Mouse (Mus musculus): ENCODE data around the gene Muc5ac.
A peak's percentile ranks its signal among the peaks of the same experiment; 100 is the strongest.
"Not testable (repeated sequence)": the region's sequence is repeated elsewhere in the genome, so short reads cannot be mapped to it uniquely, and the experiment has no call there.

Gene Muc5ac

GRCm38 (mm10) chr7:141788677-141789452 is at the start of gene Muc5ac:
Muc5ac (plus strand) TSS chr7:141788972.
- DNase-seq (ENCODE audit: low spot score in 2 of 2) = no peak

DNA sequence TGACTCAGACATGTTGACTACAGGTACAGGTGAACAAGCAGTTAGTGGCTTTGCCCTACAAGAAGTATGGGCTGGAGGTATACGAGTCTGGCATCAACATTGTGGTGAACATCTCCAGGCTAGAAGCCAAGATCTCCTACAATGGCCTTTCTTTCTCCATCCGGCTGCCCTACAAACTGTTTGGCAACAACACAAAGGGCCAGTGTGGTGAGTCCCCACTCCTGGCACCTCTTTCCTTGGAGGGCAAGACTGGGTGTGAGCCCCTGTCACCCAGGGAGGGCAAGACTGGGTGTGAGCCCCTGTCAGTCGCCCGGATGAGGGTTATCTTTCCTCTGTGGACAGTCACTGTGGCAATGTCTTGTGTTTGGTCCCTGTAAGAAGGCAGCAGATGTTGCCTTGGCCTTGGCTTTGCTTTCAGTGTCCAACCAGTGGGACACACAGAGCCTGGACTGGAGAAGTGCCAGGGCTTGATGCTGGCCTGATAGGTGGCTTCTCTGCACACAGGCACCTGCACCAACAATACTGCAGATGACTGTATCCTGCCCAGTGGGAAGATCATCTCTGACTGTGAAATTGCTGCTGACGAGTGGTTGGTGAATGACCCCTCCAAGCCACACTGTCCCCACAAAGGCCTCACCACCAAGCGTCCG is 41.2 kb upstream of the Muc5ac start:
- no peak for DNase-seq (ENCODE audit: low spot score in 2 of 2)

- no peak for DNase-seq (ENCODE audit: low spot score in 2 of 2)
Observed at GRCm38 (mm10) chr7:141752513-141752912, 36.3 kb upstream of the Muc5ac start.

- peak; percentile 49 to 86 for DNase-seq (ENCODE audit: low spot score in 2 of 2)
Observed at GRCm38 (mm10) chr7:141755831-141756230, 32.9 kb upstream of the Muc5ac start.

GRCm38 (mm10) chr7:141758291-141758690 is 30.5 kb upstream of the Muc5ac start:
- DNase-seq (ENCODE audit: low spot score in 2 of 2) = no peak

DNA sequence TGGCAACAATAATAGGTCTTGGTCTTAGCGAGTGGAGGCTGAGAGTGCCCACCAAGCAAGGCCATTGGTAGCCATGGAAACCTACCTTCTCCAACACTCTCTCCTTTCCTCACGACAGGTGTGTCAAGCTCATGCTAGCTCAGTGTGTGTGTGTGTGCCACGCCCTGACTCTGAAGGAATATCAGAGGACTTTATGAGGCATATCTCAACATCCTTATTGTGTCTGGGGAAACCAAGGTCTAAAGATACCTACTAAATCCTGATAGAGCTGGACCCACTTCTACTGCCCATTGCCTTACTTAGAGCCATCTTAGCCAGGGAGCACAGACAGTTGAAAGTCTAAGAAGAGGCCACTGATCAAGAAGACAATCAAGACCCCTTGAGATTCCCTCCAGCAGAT is 18.3 kb upstream of the Muc5ac start:
- no peak for DNase-seq (ENCODE audit: low spot score in 2 of 2)

DNA sequence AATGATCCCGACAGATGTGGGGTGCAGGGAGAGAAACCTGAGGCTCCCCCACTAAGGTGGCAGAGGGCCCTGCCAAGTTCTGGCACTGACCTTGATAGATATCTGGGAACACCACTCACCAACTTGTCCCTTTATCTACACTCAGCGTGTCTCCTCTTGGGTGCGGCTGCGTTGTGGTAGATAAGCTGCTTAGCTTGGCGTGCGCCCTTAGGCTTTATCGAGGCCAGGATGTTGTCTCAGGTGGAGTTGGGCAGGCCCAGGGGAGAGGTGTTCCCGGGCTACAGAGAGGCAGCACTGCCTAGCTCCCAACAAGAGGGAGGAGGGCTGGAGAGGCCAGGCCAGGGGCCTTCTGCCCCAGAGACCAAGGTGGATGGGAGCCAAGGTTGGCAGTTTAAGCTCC is 17.8 kb upstream of the Muc5ac start:
- no peak for DNase-seq (ENCODE audit: low spot score in 2 of 2)

GRCm38 (mm10) chr7:141772058-141772557 is 16.7 kb upstream of the Muc5ac start:
- DNase-seq (ENCODE audit: low spot score in 2 of 2) = no peak

DNA sequence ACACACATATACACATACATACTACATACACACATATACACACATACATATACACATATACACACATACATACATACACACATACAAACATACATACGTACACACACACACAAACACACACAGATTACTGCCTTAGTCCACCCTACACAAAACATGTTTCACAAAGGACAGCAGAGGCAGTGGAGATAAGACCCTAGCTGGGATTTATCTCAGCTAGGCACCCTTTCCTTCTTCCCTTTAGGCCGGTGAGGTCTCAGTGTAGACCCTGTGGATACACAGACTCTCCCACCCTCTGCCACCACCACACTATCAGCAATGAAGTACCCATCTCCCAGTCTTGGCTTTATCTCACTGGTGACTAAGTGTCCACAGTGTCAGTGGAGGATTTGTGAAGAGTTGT is 13.9 kb upstream of the Muc5ac start:
- DNase-seq (ENCODE audit: low spot score in 2 of 2) = no peak

DNA sequence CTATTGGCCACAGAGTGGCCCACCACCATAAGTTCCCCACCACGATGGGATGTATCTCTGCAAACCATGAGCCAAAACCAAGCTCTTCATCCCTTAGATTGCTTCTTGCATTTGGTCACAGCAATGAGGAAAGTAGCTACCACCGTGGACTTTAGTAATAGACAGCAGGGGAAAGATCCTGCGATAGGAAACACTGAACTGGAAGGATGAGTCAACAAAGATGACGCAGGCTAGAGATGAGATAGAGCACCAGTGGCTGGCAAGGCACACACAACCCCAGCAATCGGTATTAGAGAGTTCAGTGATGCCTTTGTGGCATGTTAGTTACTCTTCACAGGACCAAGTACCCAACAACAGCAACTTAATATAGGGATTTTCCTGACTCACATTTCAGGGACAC is 12.6 kb upstream of the Muc5ac start:
- no peak for DNase-seq (ENCODE audit: low spot score in 2 of 2)

DNA sequence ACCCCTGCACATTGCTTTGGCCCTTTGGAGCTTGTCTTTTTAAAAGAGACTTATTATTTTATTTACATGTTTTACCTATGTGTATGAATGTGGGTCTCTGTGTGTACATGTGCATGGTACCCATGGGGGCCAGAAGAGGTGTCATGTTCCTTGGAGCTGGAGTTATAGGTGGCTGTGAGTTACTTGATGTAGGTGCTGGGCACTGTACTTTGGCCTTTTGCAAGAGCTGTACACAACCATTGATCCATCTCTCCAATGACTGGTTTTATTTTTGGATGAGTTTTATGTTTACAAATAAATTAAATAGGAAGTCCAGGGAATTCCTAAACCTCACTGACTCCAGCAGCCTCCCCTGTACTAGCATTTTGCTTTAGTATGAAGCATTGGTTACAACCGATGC is 5.5 kb downstream of the Muc5ac start:
- DNase-seq (ENCODE audit: low spot score in 2 of 2) = no peak

DNA sequence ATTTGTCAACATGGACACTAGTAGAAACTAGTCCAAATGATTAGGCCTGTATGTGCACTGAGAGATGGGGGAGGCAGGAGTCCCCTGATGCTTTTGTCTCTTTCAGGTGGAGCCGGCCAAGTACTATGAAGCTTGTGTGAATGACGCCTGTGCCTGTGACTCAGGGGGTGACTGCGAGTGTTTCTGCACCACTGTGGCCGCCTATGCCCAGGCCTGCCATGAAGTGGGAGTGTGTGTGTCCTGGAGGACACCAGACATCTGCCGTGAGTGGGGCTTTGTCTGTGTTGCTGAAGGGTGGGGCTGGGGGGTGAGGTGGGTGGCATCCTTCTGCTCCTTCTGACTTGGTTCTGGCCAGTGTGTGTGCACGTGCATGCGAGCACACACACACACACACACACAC is 14.4 kb downstream of the Muc5ac start:
- no peak for DNase-seq (ENCODE audit: low spot score in 2 of 2)

GRCm38 (mm10) chr7:141805384-141805783 is 16.6 kb downstream of the Muc5ac start:
- DNase-seq (ENCODE audit: low spot score in 2 of 2) = no peak

DNA sequence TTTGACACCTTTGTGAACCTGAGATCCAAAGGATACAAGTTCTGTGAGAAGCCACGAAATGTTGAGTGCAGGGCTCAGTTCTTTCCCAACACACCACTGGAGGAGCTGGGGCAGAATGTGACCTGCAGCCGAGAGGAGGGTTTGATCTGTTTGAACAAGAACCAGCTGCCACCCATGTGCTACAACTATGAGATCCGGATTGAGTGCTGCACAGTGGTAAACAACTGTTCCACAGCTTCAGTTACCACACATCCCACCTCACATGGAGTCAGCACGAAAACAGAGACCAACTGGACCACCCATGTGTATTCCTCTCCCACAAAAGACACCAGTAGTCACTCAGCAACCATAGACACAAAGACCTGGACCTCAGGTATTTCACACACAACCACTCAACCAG is 19.1 kb downstream of the Muc5ac start:
- not testable (repeated sequence) for DNase-seq (ENCODE audit: low spot score in 2 of 2)

- DNase-seq (ENCODE audit: low spot score in 2 of 2) = not testable (repeated sequence)
Observed at GRCm38 (mm10) chr7:141809933-141810332, 21.2 kb downstream of the Muc5ac start.

GRCm38 (mm10) chr7:141813321-141813720 is 24.5 kb downstream of the Muc5ac start:
- DNase-seq (ENCODE audit: low spot score in 2 of 2) = no peak

GRCm38 (mm10) chr7:141815361-141815760 is 26.6 kb downstream of the Muc5ac start:
- DNase-seq (ENCODE audit: low spot score in 2 of 2) = peak in 1 of 2 experiments; percentile 43

- DNase-seq (ENCODE audit: low spot score in 2 of 2) = peak in 1 of 2 experiments; percentile 58
Observed at GRCm38 (mm10) chr7:141817355-141818075, 28.7 kb downstream of the Muc5ac start.

GRCm38 (mm10) chr7:141818267-141818666 is 29.5 kb downstream of the Muc5ac start:
- DNase-seq (ENCODE audit: low spot score in 2 of 2) = no peak

- DNase-seq (ENCODE audit: low spot score in 2 of 2) = no peak
Observed at GRCm38 (mm10) chr7:141822582-141823261, 34.0 kb downstream of the Muc5ac start.

- no peak for DNase-seq (ENCODE audit: low spot score in 2 of 2)
Observed at GRCm38 (mm10) chr7:141823699-141824098, 34.9 kb downstream of the Muc5ac start.

GRCm38 (mm10) chr7:141824398-141824797 is 35.6 kb downstream of the Muc5ac start:
- no peak for DNase-seq (ENCODE audit: low spot score in 2 of 2)
